Mouse (Mus musculus) heart, embryonic 14.5 days (tissue): ENCODE measurements around the gene Cpn2. TPM values are rescaled to one million over a fixed set of nuclear protein-coding genes. Genes with fewer than 3 reads are reported as not detected.

Experiments used
- ATAC-seq: fragments of 200-750 bp; cut with Nextera tagmentation; 2 replicates; pipeline ENCODE4 v1.8.0; 2017; ENCODE audit warnings: low read depth, moderate TSS enrichment; ENCODE audit not compliant: insufficient number of reproducible peaks, insufficient read depth, low FRiP score
- H3K27ac ChIP-seq, 2 experiments: fragments of 200-500 bp in 1 of 2; fragments of 300-500 bp in 1 of 2; sonication (generic) in 1 of 2; replicated peaks in 1 of 2; 2 replicates each; pipeline ENCODE4 v1.5.1; 2012 to 2014; ENCODE audit warnings: low read depth in 2 of 2, low read length in 2 of 2, control low read depth in 1 of 2, mild to moderate bottlenecking in 1 of 2, mixed read lengths in 1 of 2; ENCODE audit not compliant: control insufficient read depth in 1 of 2, insufficient read depth in 1 of 2
- H3K27me3 ChIP-seq: fragments of 300-500 bp; sonication (generic); 2 replicates; pipeline ENCODE4 v1.6.1; 2014; ENCODE audit warnings: mild to moderate bottlenecking, low read length, control low read depth; ENCODE audit not compliant: control insufficient read depth, insufficient read depth
- H3K36me3 ChIP-seq: fragments of 300-500 bp; sonication (generic); 2 replicates; pipeline ENCODE4 v1.6.1; 2014; ENCODE audit warnings: mild to moderate bottlenecking, control low read depth, low read length, mixed read lengths; ENCODE audit not compliant: control insufficient read depth, insufficient read depth
- H3K4me1 ChIP-seq, 2 experiments: fragments of 200-500 bp in 1 of 2; fragments of 300-500 bp in 1 of 2; sonication (generic) in 1 of 2; 2 replicates each; pipeline ENCODE4 v1.6.1; 2012 to 2014; ENCODE audit warnings: low read length in 2 of 2, control low read depth in 1 of 2, mixed read lengths in 1 of 2; ENCODE audit not compliant: control insufficient read depth in 2 of 2, insufficient read depth in 2 of 2
- H3K4me2 ChIP-seq: fragments of 300-500 bp; sonication (generic); 2 replicates; pipeline ENCODE4 v1.6.1; 2014; ENCODE audit warnings: mild to moderate bottlenecking, low read length
- H3K4me3 ChIP-seq, 2 experiments: fragments of 200-500 bp in 1 of 2; fragments of 300-500 bp in 1 of 2; sonication (generic) in 1 of 2; 2 replicates each; pipeline ENCODE4 v1.5.1; 2012 to 2014; ENCODE audit warnings: low read length in 2 of 2, mild to moderate bottlenecking in 2 of 2, control low read depth in 1 of 2, low read depth in 1 of 2, moderate library complexity in 1 of 2; ENCODE audit not compliant: control insufficient read depth in 1 of 2, insufficient read depth in 1 of 2
- H3K9ac ChIP-seq: fragments of 300-500 bp; sonication (generic); 2 replicates; pipeline ENCODE4 v1.6.1; 2014; ENCODE audit warnings: mild to moderate bottlenecking, low read length
- H3K9me3 ChIP-seq: fragments of 300-500 bp; sonication (generic); 2 replicates; pipeline ENCODE4 v1.6.1; 2016; ENCODE audit warnings: low read length, control low read depth; ENCODE audit not compliant: control insufficient read depth
- WGBS: fragments of 180-500 bp; shearing (Covaris S2); extraction: QIAGEN DNeasy Blood & Tissue Kit; methylation state at CpG from one replicate; pipeline ENCODE4 v1.1.7; 2014; 5-methylcytosine and 5-hydroxymethylcytosine counted together
- polyA plus RNA-seq: library from polyadenylated mRNA; unstranded; fragments of >200 nt; fragmentation: Nextera tagmentation; extraction: Ambion mirVana; gene quantifications from 2 replicates; pipeline ENCODE4 v1.2.1, GENCODE M21; 2014

Cpn2 gene
- polyA plus RNA-seq, 1 experiment from 2014 or later: not detected

DNA sequence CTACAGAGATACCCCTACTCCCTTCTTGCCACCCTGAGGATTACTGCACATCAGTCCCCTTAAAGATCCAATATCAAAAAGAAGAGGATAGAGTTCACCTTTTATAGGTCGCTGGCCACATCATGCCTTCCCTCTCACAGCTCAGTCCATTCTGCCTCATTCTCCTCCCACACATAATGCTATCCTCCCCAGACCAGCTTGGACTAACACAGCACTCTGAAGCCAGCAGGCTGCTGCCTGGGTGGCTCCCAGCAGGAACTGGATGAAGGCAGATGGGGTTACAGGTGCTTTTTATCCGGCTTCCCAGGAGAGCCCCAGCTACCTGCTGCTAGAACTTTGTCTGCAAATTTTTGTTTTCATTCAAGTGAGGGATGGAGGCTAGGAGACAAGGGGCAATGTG is 51.5 kb downstream of the Cpn2 start:
- H3K4me3 ChIP-seq: no peak overlapping the region
- no peak overlapping the region for H3K4me2 ChIP-seq
- ATAC-seq: no peak
- no peak overlapping the region for H3K27ac ChIP-seq
- no peaks in the 10 kb centered on the region for H3K4me1 ChIP-seq
- no peaks in the 10 kb centered on the region for H3K9me3 ChIP-seq
- H3K36me3 ChIP-seq: no peaks in the 10 kb centered on the region
- 22% methylated on average over 2 of the region's 2 CpGs for WGBS
- peaks cover 7% of the 10 kb centered on the region; the same call in 1 of the 2 replicates for H3K27me3 ChIP-seq
- H3K9ac ChIP-seq: no peak overlapping the region

- no peak for ATAC-seq
- Histone ChIP-seq H3K27me3 (peaks cover 7% of the 10 kb centered on the region; the same call in 1 of the 2 replicates), H3K4me3 (no peak overlapping the region), H3K9ac (no peak overlapping the region), H3K9me3 (0 out of 2 replicates have a peak, but pooled peaks cover 6% of the 10 kb centered on the region), H3K36me3 (no peaks in the 10 kb centered on the region), H3K4me1 (no peaks in the 10 kb centered on the region), H3K4me2 (no peak overlapping the region), H3K27ac (no peak overlapping the region)
- 76% methylated on average over 1 of the region's 1 CpGs for WGBS
Measured at GRCm38 (mm10) chr16:30213644-30214043, 53.7 kb downstream of the Cpn2 start.

- H3K4me1 ChIP-seq: no peaks in the 10 kb centered on the region
- no peaks in the 10 kb centered on the region for H3K36me3 ChIP-seq
- 0 out of 2 replicates have a peak, but pooled peaks cover 6% of the 10 kb centered on the region for H3K9me3 ChIP-seq
- H3K4me3 ChIP-seq: no peak overlapping the region
- 77% methylated on average over 3 of the region's 3 CpGs for WGBS
- H3K9ac ChIP-seq: no peak overlapping the region
- ATAC-seq: no peak
- peaks cover 7% of the 10 kb centered on the region; the same call in 1 of the 2 replicates for H3K27me3 ChIP-seq
- no peak overlapping the region for H3K27ac ChIP-seq
- no peak overlapping the region for H3K4me2 ChIP-seq
Measured at GRCm38 (mm10) chr16:30212035-30212434, 55.3 kb downstream of the Cpn2 start.

DNA sequence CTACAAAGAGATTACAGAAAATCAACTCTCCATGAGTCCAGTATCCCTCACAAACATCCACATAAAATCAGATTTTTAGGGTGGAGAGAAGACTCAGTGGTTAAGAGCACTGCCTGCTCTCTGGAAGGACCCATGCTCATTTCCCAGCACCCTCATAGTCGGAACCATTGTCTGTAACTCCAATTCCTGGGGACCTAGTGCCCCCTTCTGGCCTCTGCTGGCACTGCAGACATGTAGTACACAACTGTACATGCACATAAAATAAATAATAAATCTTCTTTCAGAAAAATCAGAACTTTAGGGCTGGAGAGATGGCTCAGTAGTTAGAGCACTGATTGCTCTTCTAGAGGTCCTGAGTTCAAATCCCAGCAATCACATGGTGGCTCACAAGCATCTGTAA is 58.0 kb downstream of the Cpn2 start:
- no peak overlapping the region for H3K27ac ChIP-seq
- no peaks in the 10 kb centered on the region for H3K4me1 ChIP-seq
- H3K9me3 ChIP-seq: 0 out of 2 replicates have a peak, but pooled peaks cover 6% of the 10 kb centered on the region
- no peaks in the 10 kb centered on the region for H3K36me3 ChIP-seq
- H3K27me3 ChIP-seq: peaks cover 4% of the 10 kb centered on the region; the same call in 1 of the 2 replicates
- no peak for ATAC-seq
- H3K4me2 ChIP-seq: no peak overlapping the region
- WGBS: 96% methylated on average over 1 of the region's 1 CpGs
- H3K4me3 ChIP-seq: no peak overlapping the region
- H3K9ac ChIP-seq: no peak overlapping the region

GRCm38 (mm10) chr16:30207991-30208390 is 59.3 kb downstream of the Cpn2 start:
- Histone ChIP-seq H3K4me2 (no peak overlapping the region), H3K27ac (no peak overlapping the region), H3K27me3 (peaks cover 4% of the 10 kb centered on the region; the same call in 1 of the 2 replicates), H3K9me3 (0 out of 2 replicates have a peak, but pooled peaks cover 6% of the 10 kb centered on the region), H3K4me3 (no peak overlapping the region), H3K9ac (no peak overlapping the region), H3K36me3 (no peaks in the 10 kb centered on the region), H3K4me1 (no peaks in the 10 kb centered on the region)
- WGBS: 85% methylated on average over 7 of the region's 7 CpGs
- no peak for ATAC-seq

DNA sequence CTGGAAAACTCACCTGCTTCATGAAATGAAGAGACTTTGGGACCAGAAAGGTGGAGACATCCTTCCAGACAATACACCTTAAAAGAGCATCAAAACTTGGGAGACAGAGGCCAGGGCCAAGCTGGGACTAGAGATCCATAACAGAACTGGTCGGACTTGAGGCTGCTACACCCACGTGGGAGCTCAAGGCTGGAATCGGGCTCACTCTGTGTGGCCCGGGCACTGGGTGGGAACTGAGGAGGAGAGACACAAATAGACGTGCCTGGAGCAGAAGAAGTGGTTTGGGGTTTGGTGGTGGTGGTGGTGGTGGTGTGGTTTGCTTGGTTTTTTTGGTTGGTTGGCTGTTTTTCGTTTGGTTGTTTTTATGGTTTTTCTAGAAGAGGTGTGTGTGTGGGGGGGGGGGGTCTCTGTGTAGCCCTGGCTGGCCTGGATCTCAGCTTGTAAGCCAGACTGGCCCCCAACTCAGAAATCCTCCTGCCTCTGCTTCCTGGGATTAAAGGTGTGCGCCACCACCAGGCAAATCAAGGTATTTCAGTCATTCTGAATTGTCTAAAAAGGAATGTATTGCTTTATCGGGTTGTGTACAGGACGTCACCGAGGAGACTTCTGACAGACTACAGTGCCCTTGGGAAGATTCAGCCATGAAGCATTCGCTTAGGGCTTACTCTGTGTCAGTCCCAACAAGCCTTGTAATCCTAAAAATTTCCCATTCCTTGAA is 60.0 kb downstream of the Cpn2 start:
- peaks cover 4% of the 10 kb centered on the region; the same call in 1 of the 2 replicates for H3K27me3 ChIP-seq
- no peak overlapping the region for H3K27ac ChIP-seq
- 91% methylated on average over 11 of the region's 11 CpGs for WGBS
- ATAC-seq: no peak
- H3K9ac ChIP-seq: no peak overlapping the region
- H3K9me3 ChIP-seq: 0 out of 2 replicates have a peak, but pooled peaks cover 6% of the 10 kb centered on the region
- no peak overlapping the region for H3K4me3 ChIP-seq
- no peak overlapping the region for H3K4me2 ChIP-seq
- H3K4me1 ChIP-seq: no peaks in the 10 kb centered on the region
- H3K36me3 ChIP-seq: no peaks in the 10 kb centered on the region
